Mouse (Mus musculus) MEL (cell line): ENCODE measurements around the gene Rpl11. TPM values are rescaled to one million over a fixed set of nuclear protein-coding genes. Genes with fewer than 3 reads are reported as not detected.

Experiments used
- DNase-seq: peaks from one replicate; pipeline ENCODE4 v3.0.0; 2011; ENCODE audit warnings: low read depth, low spot score
- H3K27ac ChIP-seq: 2 replicates; pipeline ENCODE4 v1.5.1; 2012; ENCODE audit warnings: low read depth, mild to moderate bottlenecking, control low read depth, low read length, moderate library complexity; ENCODE audit not compliant: control insufficient read depth
- H3K27me3 ChIP-seq, 2 experiments: fragments of 150-350 bp in 1 of 2; sonication (generic) in 1 of 2; 2 replicates each; pipeline ENCODE4 v1.6.1; 2012; ENCODE audit warnings: low read length in 2 of 2, mild to moderate bottlenecking in 2 of 2, improper control_type of control experiment in 1 of 2, moderate library complexity in 1 of 2; ENCODE audit not compliant: insufficient read depth in 2 of 2, control insufficient read depth in 1 of 2
- H3K36me3 ChIP-seq, 2 experiments: 2 replicates each; pipeline ENCODE4 v1.6.1; 2012 to 2014; ENCODE audit warnings: low read length in 2 of 2, improper control_type of control experiment in 1 of 2, inconsistent platforms in 1 of 2, mild to moderate bottlenecking in 1 of 2; ENCODE audit not compliant: insufficient read depth in 2 of 2, control insufficient read depth in 1 of 2
- H3K4me1 ChIP-seq, 2 experiments: fragments of 150-350 bp in 1 of 2; sonication (generic) in 1 of 2; 2 replicates each; pipeline ENCODE4 v1.6.1; 2012; ENCODE audit warnings: low read length in 2 of 2, improper control_type of control experiment in 1 of 2, mild to moderate bottlenecking in 1 of 2; ENCODE audit not compliant: insufficient read depth in 2 of 2, control insufficient read depth in 1 of 2
- H3K4me3 ChIP-seq, 2 experiments: fragments of 150-350 bp in 1 of 2; sonication (generic) in 1 of 2; 2 replicates each; pipeline ENCODE4 v1.5.1; 2012; ENCODE audit warnings: low read depth in 2 of 2, low read length in 2 of 2, mild to moderate bottlenecking in 2 of 2, moderate library complexity in 2 of 2, control low read depth in 1 of 2, improper control_type of control experiment in 1 of 2; ENCODE audit not compliant: control insufficient read depth in 1 of 2, insufficient read depth in 1 of 2
- H3K79me2 ChIP-seq: 2 replicates; pipeline ENCODE4 v1.6.1; 2012; ENCODE audit warnings: mild to moderate bottlenecking, low read length, moderate library complexity; ENCODE audit not compliant: control insufficient read depth, poor library complexity, insufficient read depth
- H3K9ac ChIP-seq: 2 replicates; pipeline ENCODE4 v1.6.1; 2012; ENCODE audit warnings: low read depth, mild to moderate bottlenecking, control low read depth, low read length, moderate library complexity; ENCODE audit not compliant: control insufficient read depth, poor library complexity, severe bottlenecking
- H3K9me3 ChIP-seq: fragments of 150-350 bp; sonication (generic); replicated peaks from 2 replicates; pipeline ENCODE4 v1.6.1; 2012; ENCODE audit warnings: mild to moderate bottlenecking, low read length, improper control_type of control experiment, moderate library complexity; ENCODE audit not compliant: insufficient read depth
- BHLHE40 ChIP-seq: IDR thresholded peaks from 2 replicates; pipeline ENCODE4 v1.6.1; 2012; ENCODE audit warnings: low read depth, mild to moderate bottlenecking, inconsistent platforms, low read length, improper control_type of control experiment, borderline replicate concordance
- CHD1 ChIP-seq: IDR thresholded peaks from 2 replicates; pipeline ENCODE4 v1.6.1; 2012; ENCODE audit warnings: low read depth, mild to moderate bottlenecking, inconsistent platforms, low read length, improper control_type of control experiment
- CHD2 ChIP-seq: IDR thresholded peaks from 2 replicates; pipeline ENCODE4 v1.6.1; 2011; ENCODE audit warnings: low read length, improper control_type of control experiment
- CTCF ChIP-seq, 3 experiments: IDR thresholded peaks in 2 of 3; conservative IDR thresholded peaks in 1 of 3; 2 replicates each; pipeline ENCODE4 v1.5.1; 2011 to 2012; ENCODE audit warnings: low read length in 3 of 3, low read depth in 2 of 3, mild to moderate bottlenecking in 2 of 3, improper control_type of control experiment in 1 of 3, inconsistent platforms in 1 of 3, mixed read lengths in 1 of 3, moderate library complexity in 1 of 3; ENCODE audit not compliant: control insufficient read depth in 1 of 3, insufficient read depth in 1 of 3, poor library complexity in 1 of 3, severe bottlenecking in 1 of 3
- E2F4 ChIP-seq: IDR thresholded peaks from 2 replicates; pipeline ENCODE4 v1.6.1; 2011; ENCODE audit warnings: low read depth, low read length, improper control_type of control experiment, borderline replicate concordance
- ELF1 ChIP-seq: IDR thresholded peaks from 2 replicates; pipeline ENCODE4 v1.6.1; 2014; ENCODE audit warnings: low read depth, mild to moderate bottlenecking, inconsistent platforms, low read length, improper control_type of control experiment, moderate library complexity
- EP300 ChIP-seq, 2 experiments: IDR thresholded peaks; 2 replicates each; pipeline ENCODE4 v1.6.1; 2011; ENCODE audit warnings: improper control_type of control experiment in 2 of 2, low read length in 2 of 2, low read depth in 1 of 2, mild to moderate bottlenecking in 1 of 2
- ETS1 ChIP-seq: IDR thresholded peaks from 2 replicates; pipeline ENCODE4 v1.6.1; 2012; ENCODE audit warnings: low read depth, mild to moderate bottlenecking, inconsistent platforms, low read length, improper control_type of control experiment, moderate library complexity
- GABPA ChIP-seq: IDR thresholded peaks from 2 replicates; pipeline ENCODE4 v1.6.1; 2012; ENCODE audit warnings: low read depth, mild to moderate bottlenecking, inconsistent platforms, low read length, improper control_type of control experiment, moderate library complexity
- GATA1 ChIP-seq: IDR thresholded peaks from 2 replicates; pipeline ENCODE4 v1.6.1; 2011; ENCODE audit warnings: low read depth, low read length, improper control_type of control experiment
- HCFC1 ChIP-seq: IDR thresholded peaks from 2 replicates; pipeline ENCODE4 v1.6.1; 2012; ENCODE audit warnings: low read depth, mild to moderate bottlenecking, inconsistent platforms, low read length, improper control_type of control experiment, moderate library complexity
- JUND ChIP-seq: IDR thresholded peaks from 2 replicates; pipeline ENCODE4 v1.6.1; 2011; ENCODE audit warnings: low read depth, mild to moderate bottlenecking, improper control_type of control experiment, low read length
- KAT2A ChIP-seq: conservative IDR thresholded peaks from 2 replicates; pipeline ENCODE4 v1.6.1; 2012; ENCODE audit warnings: low read depth, low read length, improper control_type of control experiment, inconsistent platforms
- MAFK ChIP-seq: IDR thresholded peaks from 2 replicates; pipeline ENCODE4 v1.6.1; 2011; ENCODE audit warnings: low read depth, mild to moderate bottlenecking, low read length, improper control_type of control experiment, borderline replicate concordance
- MAX ChIP-seq: IDR thresholded peaks from 2 replicates; pipeline ENCODE4 v1.6.1; 2011; ENCODE audit warnings: low read length, improper control_type of control experiment
- MAZ ChIP-seq: IDR thresholded peaks from 2 replicates; pipeline ENCODE4 v1.6.1; 2012; ENCODE audit warnings: low read depth, mild to moderate bottlenecking, inconsistent platforms, low read length, improper control_type of control experiment
- MEF2A ChIP-seq: IDR thresholded peaks from 2 replicates; pipeline ENCODE4 v1.6.1; 2014; ENCODE audit warnings: low read depth, mild to moderate bottlenecking, inconsistent platforms, low read length, improper control_type of control experiment; ENCODE audit not compliant: poor library complexity, insufficient replicate concordance, severe bottlenecking; ENCODE audit errors: extremely low read depth
- MXI1 ChIP-seq: IDR thresholded peaks from 2 replicates; pipeline ENCODE4 v1.6.1; 2011; ENCODE audit warnings: mild to moderate bottlenecking, low read depth, low read length, improper control_type of control experiment
- MYB ChIP-seq: IDR thresholded peaks from 2 replicates; pipeline ENCODE4 v1.6.1; 2011; ENCODE audit warnings: mild to moderate bottlenecking, low read depth, low read length, improper control_type of control experiment
- MYC ChIP-seq: IDR thresholded peaks from 2 replicates; pipeline ENCODE4 v1.6.1; 2011; ENCODE audit warnings: low read depth, mild to moderate bottlenecking, low read length, improper control_type of control experiment, moderate library complexity
- NELFE ChIP-seq: IDR thresholded peaks from 2 replicates; pipeline ENCODE4 v1.6.1; 2011; ENCODE audit warnings: low read depth, low read length, improper control_type of control experiment
- NRF1 ChIP-seq: IDR thresholded peaks from 2 replicates; pipeline ENCODE4 v1.6.1; 2014; ENCODE audit warnings: low read depth, mild to moderate bottlenecking, inconsistent platforms, low read length, improper control_type of control experiment, moderate library complexity; ENCODE audit not compliant: poor library complexity, insufficient read depth, severe bottlenecking
- POLR2A ChIP-seq, 2 experiments: IDR thresholded peaks; 2 replicates each; pipeline ENCODE4 v1.6.1; 2011 to 2012; ENCODE audit warnings: low read length in 2 of 2, mild to moderate bottlenecking in 2 of 2, control low read depth in 1 of 2, improper control_type of control experiment in 1 of 2, low read depth in 1 of 2, moderate library complexity in 1 of 2; ENCODE audit not compliant: control insufficient read depth in 1 of 2, insufficient read depth in 1 of 2, poor library complexity in 1 of 2
- POLR2AphosphoS2 ChIP-seq: IDR thresholded peaks from 2 replicates; pipeline ENCODE4 v1.6.1; 2011; ENCODE audit warnings: low read length, improper control_type of control experiment
- RAD21 ChIP-seq: IDR thresholded peaks from 2 replicates; pipeline ENCODE4 v1.6.1; 2011; ENCODE audit warnings: mild to moderate bottlenecking, low read depth, low read length, improper control_type of control experiment
- RCOR1 ChIP-seq: IDR thresholded peaks from 2 replicates; pipeline ENCODE4 v1.6.1; 2012; ENCODE audit warnings: low read depth, mild to moderate bottlenecking, inconsistent platforms, low read length, improper control_type of control experiment
- SIN3A ChIP-seq: IDR thresholded peaks from 2 replicates; pipeline ENCODE4 v1.6.1; 2012; ENCODE audit warnings: low read length, improper control_type of control experiment, inconsistent platforms
- SMC3 ChIP-seq: IDR thresholded peaks from 2 replicates; pipeline ENCODE4 v1.6.1; 2011; ENCODE audit warnings: low read depth, low read length, improper control_type of control experiment
- TAL1 ChIP-seq: IDR thresholded peaks from 2 replicates; pipeline ENCODE4 v1.6.1; 2012; ENCODE audit warnings: mild to moderate bottlenecking, inconsistent platforms, low read length, moderate library complexity, mixed read lengths
- TBP ChIP-seq: IDR thresholded peaks from 2 replicates; pipeline ENCODE4 v1.8.0; 2011; ENCODE audit warnings: low read depth, low read length, improper control_type of control experiment
- TCF12 ChIP-seq: IDR thresholded peaks from 2 replicates; pipeline ENCODE4 v1.6.1; 2014; ENCODE audit warnings: low read depth, mild to moderate bottlenecking, inconsistent platforms, low read length, improper control_type of control experiment, moderate library complexity
- UBTF ChIP-seq: IDR thresholded peaks from 2 replicates; pipeline ENCODE4 v1.6.1; 2012; ENCODE audit warnings: low read depth, mild to moderate bottlenecking, inconsistent platforms, low read length, improper control_type of control experiment, moderate library complexity, borderline replicate concordance; ENCODE audit not compliant: insufficient read depth
- USF1 ChIP-seq: IDR thresholded peaks from 2 replicates; pipeline ENCODE4 v1.6.1; 2014; ENCODE audit warnings: low read depth, mild to moderate bottlenecking, inconsistent platforms, low read length, improper control_type of control experiment, moderate library complexity
- USF2 ChIP-seq, 2 experiments: IDR thresholded peaks; 2 replicates each; pipeline ENCODE4 v1.6.1; 2011 to 2012; ENCODE audit warnings: improper control_type of control experiment in 2 of 2, low read length in 2 of 2, borderline replicate concordance in 1 of 2, inconsistent platforms in 1 of 2, low read depth in 1 of 2, mild to moderate bottlenecking in 1 of 2; ENCODE audit not compliant: insufficient read depth in 1 of 2
- ZC3H11A ChIP-seq: IDR thresholded peaks from 2 replicates; pipeline ENCODE4 v1.6.1; 2012; ENCODE audit warnings: low read depth, mild to moderate bottlenecking, inconsistent platforms, low read length, improper control_type of control experiment
- ZKSCAN1 ChIP-seq: IDR thresholded peaks from 2 replicates; pipeline ENCODE4 v1.6.1; 2012; ENCODE audit warnings: low read depth, mild to moderate bottlenecking, inconsistent platforms, low read length, improper control_type of control experiment, moderate library complexity
- ZMIZ1 ChIP-seq: IDR thresholded peaks from 2 replicates; pipeline ENCODE4 v1.6.1; 2012; ENCODE audit warnings: low read depth, mild to moderate bottlenecking, inconsistent platforms, low read length, improper control_type of control experiment, moderate library complexity
- ZNF384 ChIP-seq: IDR thresholded peaks from 2 replicates; pipeline ENCODE4 v1.6.1; 2012; ENCODE audit warnings: low read depth, mild to moderate bottlenecking, inconsistent platforms, low read length, improper control_type of control experiment
- polyA plus RNA-seq, 2 experiments: library from polyadenylated mRNA; stranded (reverse) in 1 of 2; unstranded in 1 of 2; fragments of >175 nt in 1 of 2; fragments of >200 nt in 1 of 2; gene quantifications; 2 replicates each; pipeline versions ENCODE4 v1.2.1 to v1.2.4; 2012; ENCODE audit warnings: low replicate concordance in 2 of 2, low read depth in 1 of 2; ENCODE audit not compliant: insufficient read length in 2 of 2, insufficient read depth in 1 of 2, missing spikeins in 1 of 2
- total RNA-seq: library from RNA; depleted of rRNA; stranded (reverse); fragments of 300-350 nt; gene quantifications from 2 replicates; pipeline ENCODE4 v1.2.3, GENCODE M21; 2012

Gene Rpl11
- total and polyA plus RNA-seq, 3 experiments, result 2,003 to 2,603 TPM; not detected in 1

- peaks cover 15 to 52% of the 10 kb centered on the region in 2 experiments for H3K36me3 ChIP-seq
- no peaks in the 10 kb centered on the region for H3K27me3 ChIP-seq
- H3K4me1 ChIP-seq, result peaks cover 19 to 41% of the 10 kb centered on the region in 2 experiments
- H3K9ac ChIP-seq, result 0 out of 2 replicates have a peak overlapping the region, but pooled peaks have one; percentile 16
- peak overlapping the region; percentile 56 for H3K27ac ChIP-seq
- peak overlapping the region in 1 of 2 experiments; percentile 3; a peak in 1 of 4 replicates for H3K4me3 ChIP-seq
- no peaks in the 10 kb centered on the region for H3K9me3 ChIP-seq
- peaks cover 25% of the 10 kb centered on the region for H3K79me2 ChIP-seq
- peak; percentile 92 for DNase-seq
- TF ChIP-seq CHD2, result no peak
- no peak for TF ChIP-seq MEF2A
- no peak for TF ChIP-seq NRF1
- TF ChIP-seq SMC3, result no peak
- peak; percentile 82 for TF ChIP-seq TAL1
- TF ChIP-seq MAFK, result peak; percentile 96
- no peak for TF ChIP-seq JUND
- no peak for TF ChIP-seq UBTF
- TF ChIP-seq TBP, result peak; percentile 63
- no peak for TF ChIP-seq CHD1
- peak; percentile 28 to 69; a peak in 3 of 4 replicates for TF ChIP-seq POLR2A (IDR thresholded peaks at IDR 0.05; ENCODE audit: control insufficient read depth in 1 of 2, insufficient read depth in 1 of 2, low read depth in 1 of 2, low read length in 2 of 2, poor library complexity in 1 of 2)
- TF ChIP-seq ZMIZ1, result peak; percentile 64; the same call in 1 of the 2 replicates
- peak; percentile 59 to 80 for TF ChIP-seq EP300 (IDR thresholded peaks at IDR 0.05; ENCODE audit: low read depth in 1 of 2, low read length in 2 of 2)
- peak; percentile 49; the same call in 1 of the 2 replicates for TF ChIP-seq POLR2AphosphoS2
- no peak for TF ChIP-seq ZNF384
- peak; percentile 56 for TF ChIP-seq HCFC1
- TF ChIP-seq BHLHE40, result no peak
- no peak for TF ChIP-seq MAZ
- peak; percentile 71 for TF ChIP-seq RCOR1
- TF ChIP-seq ZC3H11A, result no peak
- TF ChIP-seq ETS1, result peak; percentile 98
- TF ChIP-seq MYC, result peak; percentile 49; the same call in 1 of the 2 replicates
- TF ChIP-seq USF1, result no peak
- TF ChIP-seq ZKSCAN1, result no peak
- TF ChIP-seq KAT2A, result no peak
- peak; percentile 72 for TF ChIP-seq MAX
- no peak for TF ChIP-seq MYB
- TF ChIP-seq RAD21, result no peak
- TF ChIP-seq CTCF (IDR thresholded peaks at IDR 0.05 in 2 of 3, conservative IDR thresholded peaks at IDR 0.05 in 1 of 3; ENCODE audit: control insufficient read depth in 1 of 3, insufficient read depth in 1 of 3, low read depth in 2 of 3, low read length in 3 of 3, poor library complexity in 1 of 3, severe bottlenecking in 1 of 3), result no peak
- peak; percentile 85 for TF ChIP-seq GABPA
- TF ChIP-seq USF2 (IDR thresholded peaks at IDR 0.05; ENCODE audit: borderline replicate concordance in 1 of 2, insufficient read depth in 1 of 2, low read depth in 1 of 2, low read length in 2 of 2), result no peak
- TF ChIP-seq NELFE, result peak; percentile 38; the same call in 1 of the 2 replicates
- no peak for TF ChIP-seq ELF1
- peak; percentile 71; the same call in 1 of the 2 replicates for TF ChIP-seq MXI1
- no peak for TF ChIP-seq E2F4
- peak; percentile 91 for TF ChIP-seq GATA1
- peak; percentile 72 for TF ChIP-seq TCF12
- peak; percentile 84 for TF ChIP-seq SIN3A
These were observed 68.0 kb downstream of the Rpl11 start for GRCm38 (mm10) chr4:135985193-135985592.
